Mouse (Mus musculus) kidney, embryonic 15.5 days (tissue): ENCODE data around the gene Rpl23a. TPM values are rescaled to one million over a fixed set of nuclear protein-coding genes. Genes with fewer than 3 reads are reported as not detected.

Experiments
- ATAC-seq: fragments of 200-750 bp; cut with Nextera tagmentation; replicated peaks from 2 replicates; pipeline ENCODE4 v1.8.0; 2017; ENCODE audit warnings: moderate TSS enrichment; ENCODE audit not compliant: low FRiP score
- H3K27ac ChIP-seq: fragments of 300-500 bp; sonication (generic); 2 replicates; pipeline ENCODE4 v1.5.1; 2015; ENCODE audit warnings: mild to moderate bottlenecking, inconsistent platforms
- H3K27me3 ChIP-seq: fragments of 300-500 bp; sonication (generic); 2 replicates; pipeline ENCODE4 v1.6.1; 2015; ENCODE audit warnings: inconsistent platforms
- H3K36me3 ChIP-seq: fragments of 300-500 bp; sonication (generic); 2 replicates; pipeline ENCODE4 v1.6.1; 2015; ENCODE audit warnings: inconsistent platforms
- H3K4me1 ChIP-seq: fragments of 300-500 bp; sonication (generic); 2 replicates; pipeline ENCODE4 v1.6.1; 2015; ENCODE audit warnings: inconsistent platforms
- H3K4me2 ChIP-seq: fragments of 300-500 bp; sonication (generic); 2 replicates; pipeline ENCODE4 v1.6.1; 2015; ENCODE audit warnings: moderate library complexity, mild to moderate bottlenecking, inconsistent platforms
- H3K4me3 ChIP-seq: fragments of 300-500 bp; sonication (generic); replicated peaks from 2 replicates; pipeline ENCODE4 v1.5.1; 2015; ENCODE audit warnings: mild to moderate bottlenecking, inconsistent platforms
- H3K9ac ChIP-seq: fragments of 300-500 bp; sonication (generic); 2 replicates; pipeline ENCODE4 v1.6.1; 2015; ENCODE audit warnings: mild to moderate bottlenecking, inconsistent platforms
- H3K9me3 ChIP-seq: fragments of 300-500 bp; sonication (generic); replicated peaks from 2 replicates; pipeline ENCODE4 v1.6.1; 2016; ENCODE audit warnings: inconsistent platforms
- WGBS: fragments of 180-500 bp; shearing (Covaris S2); methylation state at CpG from one replicate; pipeline ENCODE4 v1.1.7; 2015; ENCODE audit warnings: mixed read lengths; 5-methylcytosine and 5-hydroxymethylcytosine counted together
- polyA plus RNA-seq: library from polyadenylated mRNA; unstranded; fragments of >200 nt; fragmentation: Nextera tagmentation; extraction: Ambion mirVana; gene quantifications from 2 replicates; pipeline ENCODE4 v1.2.1, GENCODE M21; 2015

Rpl23a gene
- polyA plus RNA-seq, 1 experiment from 2014 or later = 1,327 TPM

GRCm38 (mm10) chr11:78163681-78164603 lies 19.4 kb downstream of the Rpl23a start:
- H3K27me3 ChIP-seq = no peaks in the 10 kb centered on the region
- under 1% methylated on average over 22 of the region's 22 CpGs for WGBS
- peak overlapping the region; percentile 100 for H3K9ac ChIP-seq
- ATAC-seq = peak; percentile 69
- peaks cover 46% of the 10 kb centered on the region for H3K36me3 ChIP-seq
- peak overlapping the region; percentile 96 for H3K27ac ChIP-seq
- H3K4me2 ChIP-seq = peak overlapping the region; percentile 88
- H3K4me1 ChIP-seq = peaks cover 63% of the 10 kb centered on the region
- peak overlapping the region; percentile 100 for H3K4me3 ChIP-seq
- no peaks in the 10 kb centered on the region for H3K9me3 ChIP-seq

- Histone ChIP-seq H3K4me3 (peak overlapping the region; percentile 100), H3K4me2 (peak overlapping the region; percentile 88), H3K9me3 (no peaks in the 10 kb centered on the region), H3K4me1 (peaks cover 63% of the 10 kb centered on the region), H3K27ac (peak overlapping the region; percentile 96), H3K36me3 (peaks cover 55% of the 10 kb centered on the region), H3K27me3 (no peaks in the 10 kb centered on the region), H3K9ac (peak overlapping the region; percentile 100)
- 0 out of 2 replicates have a peak, but pooled peaks have one; percentile 0 for ATAC-seq
- 54% methylated on average over 2 of the region's 2 CpGs for WGBS
Observed at GRCm38 (mm10) chr11:78163045-78163444, 20.3 kb downstream of the Rpl23a start.

- Histone ChIP-seq H3K4me3 (peak overlapping the region; percentile 100), H3K9me3 (no peaks in the 10 kb centered on the region), H3K36me3 (peaks cover 57% of the 10 kb centered on the region), H3K27me3 (no peaks in the 10 kb centered on the region), H3K9ac (peak overlapping the region; percentile 100), H3K27ac (peak overlapping the region; percentile 96), H3K4me2 (peak overlapping the region; percentile 88), H3K4me1 (peaks cover 67% of the 10 kb centered on the region)
- ATAC-seq = no peak
- 44% methylated on average over 6 of the region's 6 CpGs for WGBS
Observed at GRCm38 (mm10) chr11:78162504-78162903, 20.9 kb downstream of the Rpl23a start.

- Histone ChIP-seq H3K27me3 (no peaks in the 10 kb centered on the region), H3K4me3 (peak overlapping the region; percentile 100; the same call in 1 of the 2 replicates), H3K36me3 (peaks cover 62% of the 10 kb centered on the region), H3K9me3 (no peaks in the 10 kb centered on the region), H3K4me2 (peak overlapping the region; percentile 88), H3K4me1 (peaks cover 67% of the 10 kb centered on the region), H3K9ac (peak overlapping the region; percentile 100; the same call in 1 of the 2 replicates), H3K27ac (peak overlapping the region; percentile 96)
- WGBS = 44% methylated on average over 4 of the region's 4 CpGs
- ATAC-seq = no peak
Observed at GRCm38 (mm10) chr11:78161968-78162367, 21.4 kb downstream of the Rpl23a start.

GRCm38 (mm10) chr11:78161169-78161568 lies 22.2 kb downstream of the Rpl23a start:
- Histone ChIP-seq H3K27ac (peak overlapping the region; percentile 96; the same call in 1 of the 2 replicates), H3K4me2 (no peak overlapping the region), H3K27me3 (no peaks in the 10 kb centered on the region), H3K36me3 (peaks cover 70% of the 10 kb centered on the region), H3K9me3 (no peaks in the 10 kb centered on the region), H3K4me1 (peaks cover 62% of the 10 kb centered on the region), H3K4me3 (no peak overlapping the region), H3K9ac (no peak overlapping the region)
- 86% methylated on average over 14 of the region's 14 CpGs for WGBS
- ATAC-seq = no peak

GRCm38 (mm10) chr11:78160675-78161074 lies 22.7 kb downstream of the Rpl23a start:
- peaks cover 75% of the 10 kb centered on the region for H3K36me3 ChIP-seq
- peaks cover 57% of the 10 kb centered on the region for H3K4me1 ChIP-seq

GRCm38 (mm10) chr11:78160171-78160570 lies 23.2 kb downstream of the Rpl23a start:
- Histone ChIP-seq H3K9ac (no peak overlapping the region), H3K4me3 (no peak overlapping the region), H3K36me3 (peaks cover 80% of the 10 kb centered on the region), H3K27me3 (no peaks in the 10 kb centered on the region), H3K4me2 (no peak overlapping the region), H3K27ac (peak overlapping the region; percentile 60; the same call in 1 of the 2 replicates), H3K9me3 (no peaks in the 10 kb centered on the region), H3K4me1 (peaks cover 55% of the 10 kb centered on the region)
- WGBS = 86% methylated on average over 18 of the region's 18 CpGs
- ATAC-seq = no peak

More at GRCm38 (mm10) chr11:78160675-78161074, 22.7 kb downstream of the Rpl23a start:
- no peak overlapping the region for H3K4me2 ChIP-seq
- no peaks in the 10 kb centered on the region for H3K9me3 ChIP-seq
- no peaks in the 10 kb centered on the region for H3K27me3 ChIP-seq
- no peak overlapping the region for H3K9ac ChIP-seq
- 0 out of 2 replicates have a peak overlapping the region, but pooled peaks have one; percentile 41 for H3K27ac ChIP-seq
- no peak overlapping the region for H3K4me3 ChIP-seq
- no peak for ATAC-seq
- 88% methylated on average over 3 of the region's 3 CpGs for WGBS

- Histone ChIP-seq H3K27me3 (no peaks in the 10 kb centered on the region), H3K9ac (no peak overlapping the region), H3K27ac (peak overlapping the region; percentile 60), H3K36me3 (peaks cover 86% of the 10 kb centered on the region), H3K4me2 (0 out of 2 replicates have a peak overlapping the region, but pooled peaks have one; percentile 7), H3K4me1 (peaks cover 55% of the 10 kb centered on the region), H3K4me3 (no peak overlapping the region), H3K9me3 (no peaks in the 10 kb centered on the region)
- 72% methylated on average over 7 of the region's 7 CpGs for WGBS
- no peak for ATAC-seq
Observed at GRCm38 (mm10) chr11:78159557-78159956, 23.8 kb downstream of the Rpl23a start.

- 33% methylated on average over 2 of the region's 2 CpGs for WGBS
- Histone ChIP-seq H3K36me3 (peaks cover 91% of the 10 kb centered on the region), H3K4me2 (0 out of 2 replicates have a peak overlapping the region, but pooled peaks have one; percentile 7), H3K9ac (no peak overlapping the region), H3K4me1 (peaks cover 55% of the 10 kb centered on the region), H3K27me3 (no peaks in the 10 kb centered on the region), H3K4me3 (no peak overlapping the region), H3K27ac (peak overlapping the region; percentile 60), H3K9me3 (no peaks in the 10 kb centered on the region)
- ATAC-seq = 0 out of 2 replicates have a peak, but pooled peaks have one; percentile 26
Observed at GRCm38 (mm10) chr11:78159096-78159495, 24.3 kb downstream of the Rpl23a start.

- Histone ChIP-seq H3K9me3 (no peaks in the 10 kb centered on the region), H3K4me1 (peaks cover 42% of the 10 kb centered on the region), H3K9ac (no peak overlapping the region), H3K4me2 (no peak overlapping the region), H3K27me3 (no peaks in the 10 kb centered on the region), H3K4me3 (no peak overlapping the region), H3K36me3 (peaks cover 94% of the 10 kb centered on the region), H3K27ac (peak overlapping the region; percentile 37; the same call in 1 of the 2 replicates)
- WGBS = 57% methylated on average over 6 of the region's 6 CpGs
- no peak for ATAC-seq
Observed at GRCm38 (mm10) chr11:78156156-78156699, 27.2 kb downstream of the Rpl23a start.

- Histone ChIP-seq H3K9me3 (no peaks in the 10 kb centered on the region), H3K4me2 (no peak overlapping the region), H3K4me1 (peaks cover 37% of the 10 kb centered on the region), H3K9ac (no peak overlapping the region), H3K36me3 (peaks cover 94% of the 10 kb centered on the region), H3K27ac (peak overlapping the region; percentile 37; the same call in 1 of the 2 replicates), H3K4me3 (no peak overlapping the region), H3K27me3 (no peaks in the 10 kb centered on the region)
- 85% methylated on average over 5 of the region's 5 CpGs for WGBS
- no peak for ATAC-seq
Observed at GRCm38 (mm10) chr11:78155674-78156073, 27.7 kb downstream of the Rpl23a start.

GRCm38 (mm10) chr11:78153778-78154177 lies 29.6 kb downstream of the Rpl23a start:
- peaks cover 21% of the 10 kb centered on the region; the same call in 1 of the 2 replicates for H3K4me1 ChIP-seq
- no peak overlapping the region for H3K27ac ChIP-seq
- H3K27me3 ChIP-seq = no peaks in the 10 kb centered on the region
- no peaks in the 10 kb centered on the region for H3K9me3 ChIP-seq
- 90% methylated on average over 13 of the region's 13 CpGs for WGBS
- no peak overlapping the region for H3K4me3 ChIP-seq
- peaks cover 94% of the 10 kb centered on the region for H3K36me3 ChIP-seq
- H3K9ac ChIP-seq = no peak overlapping the region
- H3K4me2 ChIP-seq = no peak overlapping the region
- no peak; the same call in 1 of the 2 replicates for ATAC-seq
